Mouse (Mus musculus) MEL-GATA-1-ER (cell line): ENCODE results near the gene Dock8.

Source experiments
- DNase-seq: peaks from one replicate; pipeline ENCODE4 v3.0.0-alpha.2; 2012; ENCODE audit warnings: low read depth; ENCODE audit errors: extremely low read depth

The Dock8 gene

DNA sequence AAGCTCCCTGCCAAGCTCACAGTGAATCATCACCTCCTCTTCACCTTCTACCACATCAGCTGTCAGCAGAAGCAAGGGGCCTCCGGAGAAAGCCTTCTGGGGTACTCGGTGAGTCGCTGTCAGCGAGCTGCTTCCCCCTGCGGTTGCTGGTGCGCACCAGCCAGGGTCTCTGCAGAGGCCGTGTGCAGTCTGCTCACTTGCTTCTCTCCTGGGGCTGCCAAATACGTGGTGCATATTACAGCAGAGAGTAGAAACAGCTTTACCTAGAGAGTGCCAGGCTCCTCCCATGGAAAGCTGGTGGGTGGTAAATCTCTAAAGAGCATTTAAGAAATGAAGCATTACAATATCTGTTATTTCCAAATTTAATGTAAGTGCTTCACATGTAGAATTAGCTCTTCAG lies 123.1 kb downstream of the Dock8 start:
- no peak for DNase-seq

DNA sequence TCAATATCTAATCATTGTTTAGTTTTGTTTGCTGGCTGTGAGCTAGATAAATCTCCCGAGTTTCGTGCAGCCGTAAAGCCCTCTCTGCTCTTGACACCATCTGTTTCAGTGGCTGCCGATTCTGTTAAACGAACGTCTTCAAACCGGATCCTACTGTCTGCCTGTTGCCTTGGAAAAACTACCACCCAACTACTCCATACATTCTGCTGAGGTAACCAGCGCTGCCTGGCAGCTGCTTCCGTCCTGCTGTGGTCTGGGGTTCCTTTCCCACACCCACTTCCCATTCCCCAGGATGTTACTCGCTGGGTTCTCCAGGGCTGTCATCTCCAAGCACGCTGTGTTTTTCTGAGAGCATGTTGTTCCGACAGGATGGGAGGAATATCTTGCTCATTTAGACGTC lies 123.7 kb downstream of the Dock8 start:
- no peak for DNase-seq

DNA sequence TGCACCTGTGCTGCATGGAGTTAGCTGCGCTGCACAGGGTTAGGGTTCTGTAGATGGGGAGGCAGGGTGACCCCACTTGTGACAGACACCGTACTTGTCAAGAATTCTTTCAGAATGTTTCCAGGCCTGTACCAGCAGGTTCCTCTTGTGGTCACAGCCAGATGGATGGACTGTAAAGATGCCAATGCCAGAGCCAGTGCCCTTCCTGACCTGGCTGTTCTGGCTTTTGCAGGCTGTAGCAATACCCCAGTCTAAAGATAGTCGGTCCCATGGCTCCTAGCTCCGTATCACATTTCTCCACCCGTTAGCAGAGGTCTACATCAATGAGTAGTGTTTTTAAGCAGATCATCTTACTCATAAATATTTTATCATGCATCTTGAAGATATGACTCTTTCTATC lies 124.1 kb downstream of the Dock8 start:
- no peak for DNase-seq

DNA sequence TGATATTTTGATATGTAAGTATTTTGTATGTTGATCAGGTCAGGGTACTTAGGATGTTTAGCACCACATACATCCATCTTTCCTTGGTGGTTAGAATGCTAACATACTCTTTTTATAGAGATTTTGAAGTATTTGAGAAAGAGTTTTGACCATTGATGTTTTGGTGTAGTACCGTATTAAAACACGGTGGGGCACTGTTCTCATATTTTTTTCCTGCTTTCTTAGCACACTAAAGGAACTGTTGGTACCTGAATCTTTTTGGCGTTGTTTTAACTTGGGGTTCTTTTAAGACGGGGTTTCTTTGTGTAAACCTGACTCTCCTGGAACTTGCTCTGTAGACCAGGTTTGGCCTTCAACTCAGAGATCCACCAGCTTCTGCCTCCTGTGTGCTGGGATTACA lies 133.0 kb downstream of the Dock8 start:
- peak; percentile 6 for DNase-seq

DNA sequence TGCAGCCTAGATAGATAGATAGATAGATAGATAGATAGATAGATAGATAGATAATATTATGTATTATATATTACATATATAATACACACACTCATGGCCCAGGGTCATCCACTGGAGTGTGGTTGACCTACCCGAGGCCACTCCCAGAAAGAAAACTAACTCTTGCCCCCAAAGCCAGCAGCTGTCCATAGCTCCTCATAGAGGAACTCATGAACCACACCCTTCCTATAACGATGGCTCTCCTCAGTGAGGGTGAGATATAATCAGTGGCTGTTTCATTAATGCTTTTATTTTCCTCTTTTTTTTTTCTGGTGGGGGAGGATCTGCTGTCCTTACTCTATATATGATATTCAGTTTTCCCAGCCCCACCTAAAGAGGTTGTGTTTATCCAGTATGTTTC lies 134.6 kb downstream of the Dock8 start:
- DNase-seq: peak; percentile 26

DNA sequence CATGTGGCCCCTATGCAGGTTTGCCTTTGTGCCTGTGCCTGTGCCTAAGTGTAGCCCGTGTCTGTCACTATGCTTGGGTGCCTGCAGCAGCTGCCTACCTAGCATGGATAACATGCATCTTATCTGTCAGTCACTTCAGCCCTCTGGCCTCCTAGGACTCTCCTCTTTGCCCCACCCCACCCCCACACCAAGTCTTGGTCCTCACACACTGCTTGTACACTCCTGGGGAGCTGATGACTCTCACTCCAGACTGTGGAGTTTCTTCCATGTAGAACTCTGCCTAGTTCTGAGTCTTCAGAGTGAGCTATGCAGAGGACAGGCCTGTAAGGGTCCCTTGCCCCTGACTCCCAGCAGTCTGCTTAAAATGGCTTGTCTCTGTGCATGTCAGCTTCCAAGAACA lies 136.8 kb downstream of the Dock8 start:
- no peak for DNase-seq

DNA sequence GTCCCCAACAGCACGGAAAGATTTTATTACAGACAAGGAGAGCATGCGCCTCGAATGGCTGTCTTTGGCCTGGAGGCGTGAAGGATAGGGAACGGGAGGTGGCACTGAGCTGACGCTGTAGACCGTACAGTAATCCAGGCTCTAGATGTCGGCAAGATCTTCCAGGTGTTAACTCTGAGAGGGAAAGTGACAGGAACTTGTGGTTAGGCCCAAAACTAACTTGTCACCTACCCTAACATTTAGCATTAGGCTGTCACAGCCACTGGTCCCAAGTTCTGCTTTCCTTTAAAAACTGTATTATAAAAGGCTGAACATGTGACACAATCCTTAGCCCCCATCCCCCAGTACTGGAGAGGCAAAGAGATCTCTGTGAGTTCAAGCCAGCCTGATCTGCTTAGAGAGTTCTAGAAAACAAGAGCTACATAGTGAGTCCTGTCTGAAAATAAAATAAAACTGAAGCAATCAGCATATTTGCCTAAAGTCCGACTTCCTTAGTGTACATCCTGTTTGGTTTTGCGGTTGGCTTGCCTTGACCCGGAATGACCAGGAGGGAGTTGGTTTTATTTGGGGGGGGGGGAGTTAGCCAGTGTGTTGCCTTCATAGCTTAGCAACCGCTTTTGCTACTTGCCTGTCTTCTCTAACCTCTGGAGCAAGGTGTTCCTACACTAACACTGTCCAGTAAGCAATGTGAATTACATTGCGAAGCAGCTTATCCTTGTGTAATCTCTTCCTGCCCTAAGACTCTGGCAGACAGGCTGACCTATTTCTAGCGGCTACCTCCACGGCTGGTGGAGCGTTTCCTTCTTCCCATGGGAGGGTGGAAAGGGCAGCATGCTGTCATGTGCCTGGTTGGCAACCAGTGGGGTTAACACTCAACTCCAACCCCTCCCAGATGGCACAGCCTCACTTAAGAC lies 138.8 kb downstream of the Dock8 start:
- DNase-seq: no peak

DNA sequence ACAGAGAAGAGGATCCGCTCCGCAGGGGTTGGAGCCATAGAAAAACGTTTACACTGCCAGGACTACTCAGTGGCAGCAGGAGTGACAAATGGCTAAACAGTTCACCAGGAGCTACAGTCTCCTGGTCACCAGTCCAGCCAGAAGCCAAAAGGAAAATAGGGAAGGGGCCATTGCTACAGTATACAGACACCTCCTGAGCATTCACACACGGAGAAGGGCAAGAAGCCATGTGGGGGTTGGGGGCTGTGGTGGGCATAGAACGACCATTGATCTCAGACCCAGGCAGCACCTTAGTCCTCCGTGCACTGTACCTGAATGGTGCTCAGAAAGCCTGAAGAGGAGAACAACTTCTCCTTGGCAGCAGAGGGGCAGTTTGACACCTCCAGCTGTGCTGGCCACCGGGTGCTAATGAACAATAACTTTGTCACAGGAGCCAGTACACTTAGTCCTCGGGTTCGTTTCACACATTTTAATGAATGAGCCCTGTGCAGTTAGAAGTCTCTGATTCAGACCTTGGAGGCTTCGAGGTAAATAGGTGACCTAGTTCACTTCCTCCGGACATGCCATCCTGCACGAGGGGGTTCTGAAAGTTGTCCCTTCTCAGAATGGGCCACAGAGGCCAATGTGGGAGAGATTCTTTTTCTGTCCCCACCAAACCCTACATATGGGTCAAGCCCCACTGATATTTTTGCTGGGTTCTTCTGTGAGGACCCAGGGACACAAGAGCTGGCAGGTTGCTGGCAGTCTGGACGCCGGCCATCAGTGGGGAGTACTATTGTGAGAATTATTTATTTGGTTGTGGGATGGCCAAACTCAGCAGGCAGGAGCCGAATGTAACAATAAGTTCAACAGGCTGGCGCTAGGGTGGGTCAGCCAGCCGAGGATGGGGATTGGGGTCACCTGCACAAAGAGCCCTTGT lies 145.0 kb downstream of the Dock8 start:
- DNase-seq: no peak

DNA sequence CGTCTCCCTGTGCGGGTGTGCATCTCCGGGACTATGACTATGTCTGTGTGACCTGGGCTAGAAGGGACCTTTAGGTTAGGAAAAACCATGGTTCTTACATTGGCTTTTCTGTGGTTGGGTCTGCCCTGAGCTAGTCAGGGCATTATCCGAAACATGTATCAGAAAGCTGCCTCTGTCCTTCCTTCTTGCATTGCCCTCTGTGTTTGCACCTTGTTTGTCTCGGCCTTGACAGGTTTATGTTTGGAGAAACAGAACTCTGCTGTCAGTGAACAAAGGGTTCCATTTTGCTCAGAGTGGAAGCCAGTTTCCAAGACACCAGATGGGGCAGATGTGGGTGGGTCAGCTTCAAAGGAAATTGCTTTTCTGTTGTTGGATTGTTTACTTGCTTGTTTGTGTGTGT lies 145.8 kb downstream of the Dock8 start:
- no peak for DNase-seq

DNA sequence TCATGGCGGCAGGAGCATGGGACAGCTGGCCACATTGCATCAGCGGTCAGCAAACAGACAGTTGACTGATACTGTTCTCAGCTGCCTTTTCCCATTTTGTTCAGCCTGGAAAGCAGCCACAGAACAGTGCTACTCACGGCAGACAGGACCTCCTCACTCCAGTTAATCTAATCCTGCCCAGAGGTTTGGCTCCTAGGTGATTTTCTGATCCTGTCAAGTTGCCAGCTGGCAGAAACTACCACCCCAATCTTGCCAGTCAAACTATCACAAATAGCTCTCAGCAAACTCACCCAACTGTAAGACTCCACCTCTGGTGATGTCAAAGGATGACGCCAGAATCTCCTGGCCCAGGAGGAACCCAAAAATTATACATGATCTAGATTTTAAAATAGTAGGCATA lies 146.8 kb downstream of the Dock8 start:
- DNase-seq: no peak

DNA sequence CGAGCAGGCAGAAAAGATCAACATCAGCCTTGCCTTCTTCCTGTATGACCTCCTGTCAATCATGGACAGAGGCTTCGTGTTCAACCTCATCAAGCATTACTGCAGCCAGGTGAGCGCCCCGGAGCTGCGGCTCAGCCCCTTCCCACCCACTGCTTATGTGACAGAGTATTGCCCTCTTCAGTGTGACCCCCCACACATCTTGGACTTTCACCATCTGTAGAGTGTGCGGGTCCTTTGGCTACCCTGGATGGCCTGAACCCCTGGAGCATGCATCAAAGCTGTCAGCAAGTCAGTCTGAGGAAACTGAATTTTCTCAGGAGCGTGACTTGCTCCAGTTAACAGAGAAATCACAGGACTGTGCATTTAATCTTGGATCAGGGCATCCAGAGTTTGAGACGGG lies 150.5 kb downstream of the Dock8 start:
- no peak for DNase-seq

DNA sequence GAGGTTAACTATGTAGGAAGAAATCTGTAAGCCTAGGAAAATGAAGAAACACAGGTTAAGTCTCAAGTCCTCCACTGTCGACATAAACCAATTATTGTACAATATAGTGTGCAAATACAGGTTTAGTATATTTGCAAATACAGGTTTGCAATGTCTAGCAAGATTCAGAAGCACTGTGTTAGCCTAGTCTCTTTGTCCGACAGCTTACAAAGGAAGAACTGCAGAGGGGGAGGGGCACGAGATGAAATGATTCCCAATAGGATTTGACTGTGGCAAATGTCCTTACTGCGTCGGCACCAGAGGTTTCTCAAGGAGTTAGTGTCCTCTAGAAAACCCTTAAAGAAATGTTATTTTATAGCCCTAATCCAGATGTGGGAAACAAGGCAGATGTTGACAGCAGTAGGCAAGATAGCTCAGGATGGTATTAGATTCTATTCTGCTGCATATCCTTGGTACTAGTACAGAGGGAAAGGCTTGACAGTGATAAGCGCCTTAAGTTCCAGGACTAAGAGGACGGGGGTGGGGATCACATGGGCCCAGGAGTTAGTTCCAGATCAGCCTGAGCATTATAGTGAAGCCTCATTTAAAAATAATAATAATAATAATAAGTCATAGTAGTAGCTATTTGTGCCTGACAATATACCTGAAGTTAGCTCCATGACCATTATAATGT lies 155.3 kb downstream of the Dock8 start:
- DNase-seq: no peak

DNA sequence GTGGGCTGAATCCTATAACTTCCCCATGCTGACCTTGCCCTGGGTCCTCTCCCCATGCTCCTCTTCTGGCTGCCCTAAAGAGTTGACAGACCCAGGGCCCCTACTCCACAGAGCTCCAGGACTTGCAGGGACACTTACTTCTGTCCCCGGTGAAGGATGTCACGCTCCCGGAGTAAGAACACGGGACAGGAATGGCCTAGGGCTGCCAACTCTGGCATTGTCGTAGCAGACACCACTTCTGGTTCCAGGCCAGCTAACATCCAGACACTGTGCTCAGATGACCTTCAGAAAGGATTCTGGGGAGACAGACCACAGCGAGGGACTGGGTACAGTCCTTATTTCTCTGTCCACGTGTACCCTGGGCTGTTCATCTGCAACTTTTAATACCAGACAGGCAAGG lies 155.9 kb downstream of the Dock8 start:
- DNase-seq: no peak

DNA sequence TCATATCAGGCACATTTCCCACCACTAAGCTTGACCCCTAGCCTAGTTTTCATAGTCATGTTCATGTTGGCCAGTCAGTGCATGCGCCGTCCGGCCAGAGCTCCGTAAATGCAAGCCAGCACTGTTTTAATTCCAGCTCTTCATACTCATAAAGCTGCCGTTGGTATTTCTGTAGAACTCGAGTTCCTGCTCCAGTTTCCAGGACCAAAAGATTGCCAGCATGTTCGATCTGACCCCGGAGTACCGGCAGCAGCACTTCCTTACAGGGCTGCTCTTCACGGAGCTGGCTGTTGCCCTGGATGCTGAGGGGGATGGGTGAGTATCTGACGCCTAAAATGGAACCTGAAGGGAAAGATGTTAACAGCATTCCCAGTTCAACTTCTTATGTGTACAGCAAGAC lies 156.4 kb downstream of the Dock8 start:
- no peak for DNase-seq

DNA sequence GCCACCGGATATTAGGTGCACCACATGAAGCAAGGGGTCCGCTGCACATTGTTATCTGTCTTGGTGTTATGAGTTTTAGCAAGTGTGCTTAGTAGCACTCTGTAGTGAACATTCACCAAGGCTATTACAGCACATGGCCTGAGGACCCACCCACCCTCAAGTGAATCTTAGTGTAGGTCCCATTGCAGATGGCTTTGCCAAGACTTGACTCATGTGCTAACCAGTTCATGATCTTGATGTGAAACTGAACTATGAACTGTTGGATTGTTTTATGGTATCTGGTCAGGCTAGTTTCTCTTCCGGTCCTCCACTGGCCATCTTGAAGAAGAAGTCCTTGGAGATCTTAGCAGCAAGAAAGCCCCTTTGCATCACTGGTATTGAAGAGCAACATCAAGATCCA lies 162.9 kb downstream of the Dock8 start:
- DNase-seq: no peak

DNA sequence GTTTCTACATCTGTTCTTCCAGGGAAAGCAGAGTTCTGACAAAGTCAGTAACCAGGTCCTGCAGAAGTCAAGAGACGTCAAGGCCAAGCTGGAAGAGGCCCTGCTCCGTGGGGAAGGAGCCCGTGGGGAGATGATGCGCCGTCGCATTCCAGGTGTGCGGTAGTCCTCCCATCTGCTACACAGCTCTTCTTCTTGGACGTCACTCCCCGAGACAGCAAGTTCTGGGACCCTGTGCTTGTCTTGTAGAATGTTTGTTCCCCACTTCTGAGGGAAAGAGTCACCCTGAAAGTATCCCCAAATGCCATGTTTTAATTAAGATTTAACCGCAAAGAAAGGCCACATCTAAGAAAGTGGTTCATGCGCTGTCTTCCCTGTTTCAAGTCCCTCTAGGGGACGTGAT lies 164.1 kb downstream of the Dock8 start:
- no peak for DNase-seq

DNA sequence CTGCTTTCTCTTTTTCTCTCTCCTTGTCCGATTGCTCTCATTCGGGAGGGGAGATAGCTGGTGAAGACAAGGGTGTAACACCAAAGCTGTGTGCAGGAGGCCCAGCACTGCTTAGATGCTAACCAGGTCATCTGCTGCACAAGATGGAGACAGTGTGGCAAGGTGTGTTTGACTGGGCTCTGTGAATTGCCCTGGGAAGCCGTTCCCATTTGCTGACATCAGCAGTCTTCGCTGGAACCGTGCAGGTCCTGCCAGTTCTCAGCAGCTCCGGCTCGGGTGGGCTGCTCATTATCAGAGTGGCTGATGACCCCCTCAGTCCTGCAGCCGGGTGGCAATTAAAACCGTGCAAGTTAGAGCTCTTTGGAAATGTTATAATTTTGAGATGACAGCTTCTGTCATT lies 167.1 kb downstream of the Dock8 start:
- no peak for DNase-seq

DNA sequence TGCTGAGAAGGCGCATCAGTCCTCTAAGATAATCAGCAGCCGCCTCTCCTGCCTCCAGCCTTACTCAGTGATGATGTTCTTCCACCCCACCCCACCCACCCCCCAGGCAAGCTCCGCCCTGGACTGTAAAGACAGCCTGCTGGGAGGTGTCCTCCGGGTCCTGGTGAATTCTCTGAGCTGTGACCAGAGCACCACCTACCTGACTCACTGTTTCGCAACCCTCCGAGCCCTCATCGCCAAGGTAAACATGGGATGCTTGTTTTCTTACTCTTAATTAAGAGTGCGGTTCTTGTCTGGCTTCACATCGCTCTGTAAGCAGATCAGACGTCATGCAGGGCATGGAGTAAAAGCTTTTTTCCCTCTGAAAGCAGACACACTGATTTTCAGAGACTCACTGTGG lies 172.1 kb downstream of the Dock8 start:
- no peak for DNase-seq

DNA sequence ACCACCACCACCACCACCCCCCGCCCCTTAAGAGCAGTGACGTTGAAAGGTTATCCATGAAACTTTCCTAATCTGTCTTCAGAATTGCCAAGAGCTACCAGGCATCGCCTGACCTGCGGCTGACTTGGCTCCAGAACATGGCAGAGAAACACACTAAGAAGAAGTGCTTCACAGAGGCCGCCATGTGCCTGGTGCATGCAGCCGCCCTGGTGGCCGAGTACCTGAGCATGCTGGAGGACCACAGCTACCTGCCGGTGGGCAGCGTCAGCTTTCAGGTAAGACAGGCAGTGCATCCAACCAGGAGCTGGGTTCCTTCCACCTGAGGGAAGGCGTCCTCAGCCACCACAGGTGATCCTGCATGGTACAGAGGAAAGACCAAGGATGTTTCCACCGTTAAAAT lies 177.4 kb downstream of the Dock8 start:
- no peak for DNase-seq

DNA sequence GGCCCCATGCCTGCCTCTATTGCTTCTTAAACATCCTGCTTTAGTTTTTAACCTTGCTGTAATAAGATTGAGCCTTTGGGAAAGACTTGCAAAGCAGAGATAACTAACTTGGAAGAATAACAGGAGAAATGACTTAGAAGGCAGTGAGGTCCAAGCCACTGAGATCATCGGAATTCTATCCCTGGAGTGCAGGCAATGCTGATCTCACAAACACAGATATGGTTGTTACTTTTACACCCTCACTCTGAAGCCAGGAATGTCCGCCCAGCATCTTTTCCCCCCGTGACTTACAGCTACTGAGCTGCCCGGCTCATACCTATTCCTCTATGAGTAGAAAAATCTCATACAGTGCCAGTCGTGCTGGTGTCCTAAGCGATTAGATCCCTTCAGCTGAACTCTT lies 180.7 kb downstream of the Dock8 start:
- DNase-seq: no peak

DNA sequence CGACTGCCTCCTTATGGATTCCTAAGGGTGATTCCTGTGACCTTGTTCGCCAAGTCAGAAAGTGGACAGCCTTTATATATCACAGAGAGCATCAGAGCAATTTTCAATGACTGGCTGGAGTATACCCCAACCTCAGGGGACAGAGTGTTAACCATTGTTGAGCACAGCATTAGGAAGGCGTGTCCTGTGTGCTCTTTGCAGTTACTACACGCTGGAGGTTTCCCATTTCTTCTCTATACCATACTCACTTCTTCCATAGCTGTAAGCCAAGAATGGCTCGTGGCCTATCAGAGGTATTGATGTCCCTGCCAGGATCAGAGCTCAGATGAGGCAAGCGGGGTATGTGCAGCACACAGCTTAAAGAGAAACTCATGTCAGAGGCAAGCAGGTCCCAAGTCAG lies 181.2 kb downstream of the Dock8 start:
- no peak for DNase-seq

DNA sequence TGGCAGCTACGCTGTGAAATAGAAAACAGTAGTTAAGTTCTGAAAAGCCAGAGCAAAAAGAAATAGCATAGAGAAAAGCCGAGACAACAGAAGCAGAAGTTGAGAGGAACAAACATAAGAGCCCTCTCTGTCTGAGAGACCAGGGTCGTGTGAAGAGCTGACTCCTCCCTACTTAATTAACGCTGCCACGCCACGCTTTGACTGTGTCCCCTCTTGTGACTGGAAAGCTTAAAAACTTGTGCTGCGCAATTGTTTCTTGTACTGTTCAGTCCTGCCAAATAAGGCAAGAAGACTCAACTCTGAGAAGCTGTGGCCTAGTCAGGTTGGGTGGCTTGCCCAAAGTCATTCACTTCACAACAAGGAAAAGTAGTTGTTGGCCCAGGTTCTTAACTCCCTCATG lies 184.7 kb downstream of the Dock8 start:
- DNase-seq: no peak
